Mouse (Mus musculus) embryo, embryonic 11 days (tissue): ENCODE data around the gene Lix1.

Source experiments
- DNase-seq: peaks from one replicate; pipeline ENCODE4 v3.0.0-alpha.2; 2015

The Lix1 gene

GRCm38 (mm10) chr17:17402222-17403004 is at the start of gene Lix1:
TSS of gene Lix1 (plus strand) at chr17:17402672.
- peak; percentile 89 for DNase-seq

DNA sequence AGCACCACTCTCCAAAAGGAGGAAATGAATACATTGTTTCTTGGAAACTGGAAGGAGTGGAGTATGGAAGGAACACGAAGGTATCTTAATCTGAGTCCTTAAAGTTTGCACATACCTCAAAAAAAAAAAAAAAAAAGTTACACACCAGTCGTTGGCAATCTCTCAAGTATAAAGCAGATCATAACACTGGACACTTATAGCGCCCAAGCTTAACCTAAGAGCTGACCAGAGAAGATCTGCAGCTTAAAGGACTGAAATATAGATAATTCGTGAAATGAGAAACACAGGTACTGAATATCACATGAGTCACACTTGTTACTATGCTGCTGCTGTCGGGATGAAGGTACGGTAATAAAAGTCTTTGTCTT is 28.9 kb upstream of the Lix1 start:
- DNase-seq: no peak

DNA sequence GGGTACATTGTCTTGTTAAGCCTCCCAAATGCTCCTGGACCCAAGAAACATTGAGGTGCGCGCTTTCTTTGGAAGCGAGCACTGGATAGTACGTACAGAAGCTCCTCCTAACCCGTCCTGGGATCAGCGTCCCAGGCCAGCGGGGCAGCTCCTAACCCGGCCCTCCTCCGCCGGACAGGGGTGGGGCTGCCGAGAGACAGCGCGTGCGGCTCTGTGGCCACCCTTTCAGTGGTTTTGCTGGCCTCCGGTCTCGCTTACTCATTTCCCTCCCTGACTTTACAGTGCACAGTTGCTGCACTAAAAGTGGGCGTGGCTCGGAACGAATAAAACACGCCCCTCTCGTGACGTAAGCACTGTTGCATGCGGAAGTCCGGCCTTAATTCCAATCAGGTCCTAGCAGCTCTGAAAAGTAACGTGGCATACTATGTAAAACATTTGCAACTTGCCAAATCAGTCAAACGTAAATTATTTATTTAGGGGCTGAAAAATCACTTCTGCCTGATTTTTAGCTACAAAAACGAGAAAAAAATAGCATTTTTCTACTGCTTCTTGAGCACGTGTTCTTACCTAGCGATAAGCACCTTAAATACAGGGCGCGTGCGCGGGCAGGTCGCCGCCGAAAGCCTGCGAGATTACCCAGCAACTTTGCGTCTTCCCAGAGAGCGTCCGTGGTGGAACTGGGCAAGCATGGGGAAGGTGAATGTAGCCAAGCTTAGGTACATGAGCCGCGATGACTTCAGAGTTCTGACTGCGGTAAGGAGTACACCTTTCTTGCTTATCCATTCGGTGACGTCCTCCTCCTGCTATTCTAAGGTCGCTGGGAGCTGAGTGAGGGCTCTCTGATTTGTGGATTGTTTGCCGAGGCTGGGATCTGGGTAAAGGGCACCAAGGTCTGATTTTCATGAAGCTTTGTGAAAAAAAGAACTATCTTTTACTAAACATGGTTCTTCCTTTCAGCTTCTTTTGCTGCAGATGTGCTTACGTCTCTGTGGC is 28.3 kb upstream of the Lix1 start, which contains the start of gene Riok2:
TSS of gene Riok2 (plus strand) at position 392 of the 993 bp plus-strand sequence.
- DNase-seq: peak; percentile 98

- no peak for DNase-seq
Observed at GRCm38 (mm10) chr17:17375581-17375980, 26.9 kb upstream of the Lix1 start.

- DNase-seq: no peak
Observed at GRCm38 (mm10) chr17:17383703-17384102, 18.8 kb upstream of the Lix1 start.

DNA sequence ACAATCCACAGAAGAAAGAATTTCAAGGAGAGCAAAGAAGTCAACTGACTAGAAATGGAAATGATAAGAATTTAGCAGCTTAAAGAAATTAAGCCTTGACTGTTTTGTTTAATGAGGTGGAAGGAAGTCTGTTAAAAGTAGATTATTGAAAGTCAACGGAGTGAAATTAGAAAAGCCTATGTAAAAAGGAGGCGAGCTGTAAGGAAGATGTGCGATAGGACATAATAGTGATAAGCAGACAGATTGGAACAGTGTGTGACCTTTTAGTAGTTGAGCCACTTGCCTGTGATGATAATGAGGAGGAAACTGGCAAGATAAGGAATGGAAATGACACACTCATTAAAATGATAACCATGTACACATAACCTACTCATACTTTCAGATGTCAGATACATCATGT is 18.0 kb upstream of the Lix1 start:
- no peak for DNase-seq

DNA sequence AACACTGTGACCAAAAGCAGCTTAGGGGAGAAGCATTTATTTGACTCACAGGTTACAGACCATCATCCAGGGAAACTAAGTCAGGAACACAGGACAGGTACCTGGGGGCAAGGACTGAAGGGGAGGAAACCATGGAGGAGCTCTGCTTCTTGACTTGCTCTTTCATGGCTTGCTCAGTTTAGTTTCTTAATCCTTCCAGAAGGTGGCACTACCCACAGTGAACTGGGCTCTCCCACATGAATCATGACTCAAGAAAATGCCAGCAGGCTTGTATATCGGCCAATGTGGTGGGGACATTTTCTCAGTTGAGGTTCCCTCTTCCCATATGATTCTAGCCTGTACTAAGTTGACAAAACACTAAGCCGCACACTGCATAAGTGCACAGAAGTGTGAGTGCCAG is 16.4 kb upstream of the Lix1 start:
- DNase-seq: no peak

DNA sequence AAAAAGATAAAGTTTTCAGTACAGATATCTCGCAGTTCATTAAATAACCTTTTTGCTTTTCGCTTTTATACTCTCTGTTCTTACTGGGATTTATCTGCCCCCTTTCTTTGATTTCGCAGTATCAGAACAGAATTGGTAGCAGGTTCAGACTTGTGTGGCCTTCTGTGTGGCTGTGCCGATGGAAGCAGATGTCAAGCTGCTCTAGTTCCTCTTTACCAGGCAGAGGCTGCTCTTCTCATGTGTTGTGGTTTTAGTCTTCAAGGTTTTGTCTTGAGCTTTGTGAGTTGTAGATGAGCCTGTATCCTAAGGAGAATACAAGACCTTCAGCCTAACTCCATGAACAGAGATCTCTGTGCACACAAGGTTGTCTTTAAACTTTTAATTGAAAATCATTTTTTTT is 10.6 kb upstream of the Lix1 start:
- DNase-seq: no peak

DNA sequence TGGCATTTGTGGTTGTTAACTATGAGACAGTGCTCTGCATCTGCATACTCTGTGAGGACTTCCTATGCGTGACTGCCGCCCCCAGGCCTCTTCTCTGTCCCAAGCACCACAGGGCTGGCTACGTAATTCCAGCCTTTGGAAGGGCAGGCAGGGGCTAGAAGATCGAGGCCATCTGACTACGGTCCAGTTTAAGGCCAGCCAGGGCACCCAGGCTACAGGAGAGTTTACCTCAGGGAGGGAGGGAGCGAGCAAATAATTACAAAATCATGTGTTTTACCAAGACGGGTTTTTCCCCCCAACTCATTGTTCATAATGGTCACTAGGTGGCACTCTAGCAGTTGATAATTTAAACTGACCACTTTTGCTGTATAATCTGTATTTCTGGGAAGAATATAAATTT is 9.6 kb upstream of the Lix1 start:
- peak; percentile 47 for DNase-seq

- DNase-seq: no peak
Observed at GRCm38 (mm10) chr17:17393300-17393699, 9.2 kb upstream of the Lix1 start.

GRCm38 (mm10) chr17:17394336-17394735 is 8.1 kb upstream of the Lix1 start:
- peak; percentile 84 for DNase-seq

GRCm38 (mm10) chr17:17396869-17397268 is 5.6 kb upstream of the Lix1 start:
- DNase-seq: no peak

DNA sequence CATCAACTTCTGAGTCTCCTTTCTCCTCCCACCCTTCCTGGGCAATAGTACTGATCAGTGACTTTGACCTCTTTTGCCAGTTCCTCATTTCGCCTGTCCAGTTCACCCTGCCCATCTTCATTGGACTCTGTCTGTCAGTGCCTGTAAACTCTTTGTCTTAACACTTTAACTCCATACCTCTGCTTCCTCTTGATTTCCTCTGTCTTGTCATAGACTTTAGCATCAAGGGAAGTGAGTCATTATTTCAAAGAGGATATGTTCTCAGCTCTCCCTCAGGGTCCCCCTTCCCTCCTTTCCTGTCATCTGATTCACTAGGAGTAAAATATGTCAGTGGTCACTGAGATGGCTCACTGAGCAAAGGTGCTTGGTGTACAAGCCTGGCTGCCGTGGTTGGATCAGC is 3.8 kb upstream of the Lix1 start:
- no peak for DNase-seq

DNA sequence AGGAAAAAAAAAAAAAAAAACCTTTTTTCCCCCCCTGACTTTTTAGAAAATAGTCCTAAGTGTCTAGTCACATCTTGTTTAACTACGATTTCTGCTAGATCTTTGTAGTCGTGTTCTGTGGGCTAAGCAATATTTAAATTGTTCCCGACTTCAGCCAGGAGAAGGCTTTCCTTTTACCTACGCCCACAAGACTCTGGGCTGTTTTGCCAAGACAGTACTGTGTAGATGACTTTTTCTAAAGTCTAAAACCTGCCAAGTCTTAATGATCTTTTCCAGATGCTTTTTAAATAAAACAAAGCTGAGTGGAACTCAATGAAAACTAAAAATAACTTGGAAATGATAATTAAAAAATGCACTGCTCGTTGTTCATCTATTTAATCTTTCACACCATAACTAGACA is 566 bp downstream of the Lix1 start:
- DNase-seq: no peak

DNA sequence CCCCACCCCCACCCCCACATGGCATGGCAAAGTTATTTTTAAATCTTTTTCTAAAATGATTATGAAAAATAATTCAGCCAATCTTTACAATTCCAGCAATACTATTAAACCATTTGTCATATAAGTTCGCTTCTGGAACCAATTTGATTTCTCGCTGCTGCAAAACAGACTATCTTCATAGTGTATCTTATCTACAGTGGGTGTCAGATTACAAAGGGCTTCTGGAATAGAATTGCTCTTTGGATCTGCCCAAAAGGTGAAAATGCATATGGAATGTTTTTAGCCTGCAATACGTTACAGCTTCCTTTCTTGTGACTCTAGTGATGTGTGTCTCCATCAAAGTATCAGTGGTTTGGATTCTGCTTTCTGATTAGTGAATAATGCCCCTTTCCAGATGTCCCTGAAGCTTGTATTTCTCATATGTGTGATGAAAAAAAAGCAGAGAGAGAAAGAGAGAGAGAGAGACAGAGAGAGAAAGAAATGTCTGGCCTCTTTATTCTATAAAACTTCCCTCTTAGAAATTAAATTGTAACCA is 1.2 kb downstream of the Lix1 start:
- DNase-seq: peak; percentile 55

- DNase-seq: peak; percentile 37
Observed at GRCm38 (mm10) chr17:17404811-17405544, 2.5 kb downstream of the Lix1 start.

GRCm38 (mm10) chr17:17405606-17406005 is 3.1 kb downstream of the Lix1 start:
- no peak for DNase-seq

GRCm38 (mm10) chr17:17408137-17408536 is 5.7 kb downstream of the Lix1 start:
- no peak for DNase-seq

DNA sequence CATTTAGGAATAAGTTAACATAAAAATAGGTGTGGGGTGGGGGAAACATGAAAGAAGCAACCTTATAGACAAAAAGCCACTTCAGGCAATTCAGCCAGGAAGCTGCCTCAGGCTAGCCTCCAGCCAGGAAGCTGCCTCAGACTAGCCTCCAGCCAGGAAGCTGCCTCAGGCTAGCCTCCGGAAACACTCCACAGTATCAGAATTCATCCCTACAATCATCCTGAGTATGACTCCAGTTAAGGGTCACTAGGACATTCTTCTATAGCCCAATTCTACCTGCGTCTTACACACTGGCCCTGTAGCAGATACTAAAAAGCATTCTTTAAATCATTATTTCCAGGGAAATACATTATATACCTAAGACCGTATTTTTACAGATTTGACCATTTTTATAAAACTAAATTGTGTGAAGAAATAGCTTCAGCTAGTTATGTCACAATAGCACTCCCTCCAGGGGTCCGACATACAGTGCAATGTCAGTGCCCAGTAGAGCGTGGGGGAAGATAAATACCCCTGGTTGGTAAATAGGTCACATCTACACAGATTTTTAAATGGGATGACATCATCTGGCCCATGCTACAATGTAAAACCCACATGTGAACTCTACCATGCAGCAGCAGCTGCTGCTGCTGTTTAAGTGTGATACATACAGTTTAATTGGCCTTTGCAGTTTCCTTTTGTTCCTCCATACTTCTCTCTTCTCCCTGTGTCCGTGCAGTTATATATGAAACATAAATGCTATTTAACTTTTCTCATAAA is 6.4 kb downstream of the Lix1 start:
- DNase-seq: peak; percentile 34

- peak; percentile 77 for DNase-seq
Observed at GRCm38 (mm10) chr17:17409601-17410000, 7.1 kb downstream of the Lix1 start.

DNA sequence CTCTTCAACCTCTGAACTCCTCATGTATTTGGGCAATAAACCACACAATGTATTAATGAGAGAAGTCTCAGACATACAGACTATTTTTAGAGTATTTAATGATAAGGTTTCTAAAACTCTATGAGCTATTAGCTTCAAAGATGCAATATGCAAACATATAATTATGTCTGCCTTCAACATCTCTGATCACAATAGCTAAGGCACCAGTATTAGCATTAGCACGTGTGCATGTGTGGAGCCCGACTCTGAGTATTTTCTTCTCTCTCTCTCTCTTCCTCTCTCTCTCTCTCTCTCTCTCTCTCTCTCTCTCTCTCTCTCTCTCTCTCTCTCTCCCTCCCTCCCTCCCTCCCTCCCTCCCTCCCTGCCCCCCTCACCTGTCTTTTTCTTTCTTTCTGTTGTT is 9.0 kb downstream of the Lix1 start:
- DNase-seq: no peak

DNA sequence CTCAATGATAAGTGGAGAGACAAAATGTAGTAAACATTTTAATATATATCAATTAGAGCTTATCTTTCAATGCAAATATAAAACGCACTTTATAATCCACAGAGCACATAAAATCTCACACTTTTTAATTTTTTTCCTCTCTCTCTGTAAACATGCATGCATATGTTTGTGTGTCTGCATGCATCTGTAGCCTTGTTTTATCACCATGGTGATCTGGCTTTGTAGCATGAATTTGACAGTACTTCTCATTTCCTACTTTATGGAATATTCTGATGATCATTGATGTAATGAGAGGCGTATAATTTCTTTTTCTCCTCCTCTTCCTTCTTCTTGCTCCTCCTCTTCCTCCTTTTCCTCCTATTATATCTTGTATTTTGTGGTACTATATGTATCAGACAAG is 9.7 kb downstream of the Lix1 start:
- DNase-seq: no peak
